Mouse (Mus musculus) bone marrow, adult 2 months (tissue): ENCODE data around the gene Tbc1d4.

Source experiments
- CTCF ChIP-seq: fragments of 200-500 bp; IDR thresholded peaks from 2 replicates; pipeline ENCODE4 v1.5.1; 2011; ENCODE audit warnings: low read length, control low read depth; ENCODE audit not compliant: control insufficient read depth, insufficient read depth
- POLR2A ChIP-seq: fragments of 200-500 bp; IDR thresholded peaks from 2 replicates; pipeline ENCODE4 v1.6.1; 2011; ENCODE audit warnings: low read depth, mild to moderate bottlenecking, control low read depth, low read length, borderline replicate concordance; ENCODE audit not compliant: control insufficient read depth

- TF ChIP-seq CTCF (no peak), POLR2A (no peak)
Measured at GRCm38 (mm10) chr14:101568828-101569227, 40.2 kb downstream of the Tbc1d4 start.
